Mouse (Mus musculus) liver, embryonic 14.5 days (tissue): ENCODE data around the gene Snx8. TPM values are rescaled to one million over a fixed set of nuclear protein-coding genes. Genes with fewer than 3 reads are reported as not detected.

Experiments
- ATAC-seq: fragments of 200-750 bp; cut with Nextera tagmentation; 2 replicates; pipeline ENCODE4 v1.8.0; 2017; ENCODE audit warnings: moderate number of reproducible peaks, mild to moderate bottlenecking, moderate library complexity; ENCODE audit not compliant: insufficient read depth
- DNase-seq, 3 experiments: peaks; one replicate each; pipeline ENCODE4 v3.0.0-alpha.2; 2012 to 2013; ENCODE audit warnings: low read depth in 3 of 3, low spot score in 3 of 3
- H3K27ac ChIP-seq: fragments of 300-500 bp; sonication (generic); 2 replicates; pipeline ENCODE4 v1.5.1; 2014; ENCODE audit warnings: moderate library complexity, mild to moderate bottlenecking, control low read depth, inconsistent platforms
- H3K27me3 ChIP-seq: fragments of 300-500 bp; sonication (generic); 2 replicates; pipeline ENCODE4 v1.6.1; 2014; ENCODE audit warnings: mild to moderate bottlenecking, low read length, moderate library complexity; ENCODE audit not compliant: control insufficient read depth, insufficient read depth
- H3K36me3 ChIP-seq: fragments of 300-500 bp; sonication (generic); replicated peaks from 2 replicates; pipeline ENCODE4 v1.6.1; 2014; ENCODE audit warnings: low read depth; ENCODE audit not compliant: control insufficient read depth, insufficient read depth
- H3K4me1 ChIP-seq, 2 experiments: fragments of 200-500 bp in 1 of 2; fragments of 300-500 bp in 1 of 2; sonication (generic) in 1 of 2; replicated peaks; 2 replicates each; pipeline ENCODE4 v1.6.1; 2012 to 2014; ENCODE audit warnings: antibody characterized with exemption in 1 of 2, inconsistent platforms in 1 of 2, low read length in 1 of 2; ENCODE audit not compliant: control insufficient read depth in 2 of 2, insufficient read depth in 2 of 2
- H3K4me2 ChIP-seq: fragments of 300-500 bp; sonication (generic); 2 replicates; pipeline ENCODE4 v1.6.1; 2014; ENCODE audit warnings: low read depth, mild to moderate bottlenecking, control low read depth, moderate library complexity
- H3K4me3 ChIP-seq, 2 experiments: fragments of 200-500 bp in 1 of 2; fragments of 300-500 bp in 1 of 2; sonication (generic) in 1 of 2; 2 replicates each; pipeline ENCODE4 v1.5.1; 2012 to 2014; ENCODE audit warnings: low read depth in 2 of 2, low read length in 2 of 2, mild to moderate bottlenecking in 2 of 2, control low read depth in 1 of 2, inconsistent platforms in 1 of 2, moderate library complexity in 1 of 2; ENCODE audit not compliant: insufficient read depth in 1 of 2
- H3K9ac ChIP-seq: fragments of 300-500 bp; sonication (generic); replicated peaks from 2 replicates; pipeline ENCODE4 v1.6.1; 2014; ENCODE audit warnings: mild to moderate bottlenecking, control low read depth, moderate library complexity
- H3K9me3 ChIP-seq: fragments of 300-500 bp; sonication (generic); 2 replicates; pipeline ENCODE4 v1.6.1; 2016; ENCODE audit warnings: low read length, mixed read lengths; ENCODE audit not compliant: control insufficient read depth
- CTCF ChIP-seq: IDR thresholded peaks from 2 replicates; pipeline ENCODE4 v1.5.1; 2016; ENCODE audit warnings: antibody characterized with exemption, low read depth, control low read depth
- EP300 ChIP-seq: IDR thresholded peaks from 2 replicates; pipeline ENCODE4 v1.6.1; 2016; ENCODE audit warnings: antibody characterized with exemption, low read depth
- WGBS: fragments of 180-500 bp; shearing (Covaris S2); extraction: QIAGEN DNeasy Blood & Tissue Kit; methylation state at CpG from one replicate; pipeline ENCODE4 v1.1.7; 2014; ENCODE audit not compliant: insufficient replicate concordance; 5-methylcytosine and 5-hydroxymethylcytosine counted together
- polyA plus RNA-seq, 2 experiments: library from polyadenylated mRNA; depleted of rRNA in 1 of 2; stranded (reverse) in 1 of 2; unstranded in 1 of 2; fragments of >200 nt; fragmentation: Nextera tagmentation in 1 of 2; extraction: Ambion mirVana in 1 of 2; gene quantifications; 2 replicates each; pipeline versions ENCODE4 v1.2.1 to v1.2.3; 2012 to 2014

The Snx8 gene
- polyA plus RNA-seq, 2 experiments, result 4.1 to 6.6 TPM

DNA sequence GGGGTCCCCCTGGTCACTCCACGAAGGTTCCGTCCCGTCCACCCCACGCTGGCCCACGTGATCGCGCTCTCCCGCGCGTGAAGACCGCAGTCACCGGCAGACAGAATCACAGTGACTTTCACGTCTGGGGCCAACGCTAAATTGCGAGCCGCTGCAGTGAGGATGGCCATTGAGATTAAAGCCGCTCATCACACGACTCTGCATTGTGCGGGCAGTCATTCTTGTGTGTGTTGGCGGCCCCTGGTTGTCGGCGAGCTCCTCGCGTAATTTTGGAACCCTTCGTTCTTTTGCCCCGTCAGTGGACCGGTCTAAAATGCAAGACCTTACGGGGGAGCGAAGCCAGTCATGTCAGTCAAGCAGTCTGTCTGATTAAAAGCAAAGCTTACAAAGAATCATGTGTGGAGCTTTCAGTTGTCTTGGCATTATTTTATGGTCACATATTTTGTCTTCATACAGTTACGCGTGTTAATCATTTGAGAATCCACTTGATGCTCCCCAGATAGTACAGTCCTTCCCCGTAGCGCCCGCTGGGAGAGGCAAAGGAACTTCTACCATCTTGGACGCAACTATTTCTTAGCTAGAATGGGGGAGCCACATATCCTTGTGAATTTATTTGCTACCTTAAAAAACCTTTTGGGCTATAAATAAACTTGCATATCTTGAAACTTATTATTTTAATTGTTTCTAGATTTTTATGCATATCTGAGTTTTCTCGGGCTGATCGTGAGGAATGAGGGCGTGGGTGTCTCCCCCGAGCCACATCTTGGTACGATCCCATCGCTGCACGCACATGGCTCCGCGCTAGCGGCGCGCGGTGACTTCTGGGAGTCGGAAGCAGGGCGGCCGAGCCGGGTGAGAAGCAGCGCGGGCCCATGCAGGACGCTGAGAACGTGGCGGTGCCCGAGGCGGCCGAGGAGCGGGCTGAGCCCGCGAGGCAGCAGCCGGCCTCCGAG is 29.7 kb upstream of the Snx8 start, which contains the start of gene Eif3b:
Gene Eif3b, plus strand, starts transcription at position 840 of the 953 bp plus-strand sequence.
- H3K9ac ChIP-seq, result peak within 1 kb of the TSS; percentile 87
- H3K9me3 ChIP-seq, result no peaks in the 10 kb centered on the region
- peaks cover 12% of the 10 kb centered on the region for H3K36me3 ChIP-seq
- H3K4me3 ChIP-seq, result peak within 1 kb of the TSS; percentile 86 to 93
- under 1% methylated on average over 65 of the region's 65 CpGs for WGBS
- peak within 1 kb of the TSS; percentile 81 for H3K27ac ChIP-seq
- peaks cover 19% of the 10 kb centered on the region in 2 experiments for H3K4me1 ChIP-seq
- DNase-seq, result peak; percentile 82 to 89 (median 85)
- TF ChIP-seq EP300 (peak; percentile 50; the same call in 1 of the 2 replicates), CTCF (peak; percentile 54; the same call in 1 of the 2 replicates)
- peak; percentile 91 for ATAC-seq
- peak within 1 kb of the TSS; percentile 97 for H3K4me2 ChIP-seq
- H3K27me3 ChIP-seq, result no peaks in the 10 kb centered on the region

DNA sequence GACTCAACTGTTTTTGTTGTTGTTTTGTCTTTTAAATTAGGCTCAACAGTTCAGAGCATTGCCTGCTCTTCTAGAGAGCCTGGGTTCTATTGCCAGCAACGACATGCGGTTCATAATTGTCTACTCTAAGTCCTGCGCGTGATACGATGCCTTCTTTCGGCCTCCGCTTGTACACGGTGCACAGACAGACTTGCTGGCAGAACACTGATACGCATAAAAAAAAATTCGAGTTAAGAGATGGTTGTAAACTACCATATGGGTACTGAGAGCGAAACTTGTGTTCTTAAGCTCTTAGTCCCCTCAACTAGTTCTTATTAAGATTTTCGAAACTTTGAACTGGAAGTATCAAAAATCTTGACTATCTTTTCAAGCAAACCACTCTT is 29.0 kb upstream of the Snx8 start:
- H3K4me3 ChIP-seq, result peak overlapping the region; percentile 86 to 93
- H3K9ac ChIP-seq, result peak overlapping the region; percentile 87
- H3K27ac ChIP-seq, result peak overlapping the region; percentile 81
- WGBS, result under 1% methylated on average over 12 of the region's 12 CpGs
- ATAC-seq (no peak), DNase-seq (peak in 2 of 3 experiments; percentile 16 to 42)
- TF ChIP-seq EP300, result no peak
- no peak for TF ChIP-seq CTCF
- peaks cover 19% of the 10 kb centered on the region in 2 experiments for H3K4me1 ChIP-seq
- H3K36me3 ChIP-seq, result peaks cover 7% of the 10 kb centered on the region
- H3K4me2 ChIP-seq, result peak overlapping the region; percentile 97
- no peaks in the 10 kb centered on the region for H3K9me3 ChIP-seq
- no peaks in the 10 kb centered on the region for H3K27me3 ChIP-seq

GRCm38 (mm10) chr5:140414647-140415046 is 25.6 kb upstream of the Snx8 start:
- 58% methylated on average over 4 of the region's 4 CpGs for WGBS
- H3K9me3 ChIP-seq, result no peaks in the 10 kb centered on the region
- H3K4me1 ChIP-seq, result no peaks in the 10 kb centered on the region; a peak in 1 of 4 replicates
- no peaks in the 10 kb centered on the region for H3K36me3 ChIP-seq
- H3K27me3 ChIP-seq, result no peaks in the 10 kb centered on the region
- no peak overlapping the region for H3K4me3 ChIP-seq
- no peak for DNase-seq
- ATAC-seq, result no peak
- H3K9ac ChIP-seq, result no peak overlapping the region
- no peak overlapping the region for H3K27ac ChIP-seq
- H3K4me2 ChIP-seq, result no peak overlapping the region
- TF ChIP-seq EP300 (no peak), CTCF (no peak)

- ATAC-seq, result peak; percentile 62
- H3K9ac ChIP-seq, result no peak overlapping the region
- H3K27ac ChIP-seq, result no peak overlapping the region
- H3K4me1 ChIP-seq, result peaks cover 0 to 2% of the 10 kb centered on the region in 2 experiments; a peak in 1 of 4 replicates
- peak in 1 of 3 experiments; percentile 52 for DNase-seq
- H3K36me3 ChIP-seq, result no peaks in the 10 kb centered on the region
- H3K4me2 ChIP-seq, result no peak overlapping the region
- no peaks in the 10 kb centered on the region for H3K27me3 ChIP-seq
- TF ChIP-seq CTCF, result peak; percentile 83
- no peak for TF ChIP-seq EP300
- 8% methylated on average over 8 of the region's 8 CpGs for WGBS
- H3K9me3 ChIP-seq, result no peaks in the 10 kb centered on the region
- no peak overlapping the region for H3K4me3 ChIP-seq
Measured at GRCm38 (mm10) chr5:140411339-140411738, 22.3 kb upstream of the Snx8 start.

DNA sequence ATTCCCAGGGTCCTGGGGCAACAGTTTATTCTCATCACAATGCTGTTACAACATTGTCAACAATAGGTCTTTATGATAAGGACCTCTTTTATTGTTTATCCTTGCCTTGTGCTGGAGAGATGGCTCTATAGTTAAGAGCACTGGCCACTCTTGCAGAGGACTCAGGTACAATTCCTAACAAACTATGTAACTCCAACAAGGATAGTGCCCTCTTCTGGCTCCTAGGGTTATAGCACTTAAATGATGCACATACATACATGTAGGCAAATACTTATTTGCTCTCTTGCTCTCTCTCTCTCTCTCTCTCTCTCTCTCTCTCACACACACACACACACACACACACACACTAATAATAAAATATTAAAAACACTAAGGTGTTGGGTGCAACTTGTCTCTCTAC is 19.7 kb upstream of the Snx8 start:
- ATAC-seq (no peak), DNase-seq (no peak)
- H3K4me2 ChIP-seq, result no peak overlapping the region
- no peaks in the 10 kb centered on the region for H3K27me3 ChIP-seq
- H3K9ac ChIP-seq, result no peak overlapping the region
- no peaks in the 10 kb centered on the region for H3K36me3 ChIP-seq
- no peaks in the 10 kb centered on the region for H3K9me3 ChIP-seq
- peaks cover 0 to 2% of the 10 kb centered on the region in 2 experiments; a peak in 1 of 4 replicates for H3K4me1 ChIP-seq
- H3K27ac ChIP-seq, result no peak overlapping the region
- no peak overlapping the region for H3K4me3 ChIP-seq
- TF ChIP-seq CTCF (no peak; the same call in 1 of the 2 replicates), EP300 (no peak)
